Mouse (Mus musculus): Measurements from ENCODE around the gene Agbl3. TPM values are rescaled to one million over a fixed set of nuclear protein-coding genes. Genes with fewer than 3 reads are reported as not detected.

The Agbl3 gene
- polyA plus RNA-seq, 2 experiments: 3.0 to 4.0 TPM

DNA sequence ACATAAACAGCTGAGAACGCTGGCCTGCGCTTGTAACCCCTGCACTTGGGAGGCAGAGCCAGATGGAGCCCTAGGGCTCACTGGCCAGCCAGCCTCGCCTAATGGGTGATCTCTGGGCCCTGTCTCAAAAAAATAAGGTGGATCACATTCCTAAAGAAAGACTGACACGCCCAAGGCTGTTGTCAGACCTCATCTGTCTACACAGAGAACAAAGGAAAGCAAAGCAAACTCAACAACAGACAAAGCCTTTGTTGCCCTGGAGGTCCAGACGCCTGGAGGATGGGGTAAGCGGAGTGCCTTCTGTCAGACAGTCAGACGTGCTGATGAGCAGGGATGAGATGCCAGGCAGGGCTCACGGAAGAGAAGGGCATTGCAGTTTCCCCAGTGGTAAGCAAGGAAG lies 86.6 kb downstream of the Agbl3 start:
- no peak for TF ChIP-seq CTCF (IDR thresholded peaks at IDR 0.05; ENCODE audit: low read depth)
- H3K9me3 ChIP-seq (ENCODE audit: control insufficient read depth, low read length): no peaks in the 10 kb centered on the region
- ATAC-seq (ENCODE audit: insufficient read depth) (no peak), DNase-seq (ENCODE audit: low read depth in 3 of 3, low spot score in 3 of 3) (no peak)
- no peaks in the 10 kb centered on the region for H3K36me3 ChIP-seq (replicated peaks; ENCODE audit: control insufficient read depth, insufficient read depth, low read depth)
- no peak overlapping the region for H3K9ac ChIP-seq (replicated peaks)
- WGBS (ENCODE audit: insufficient replicate concordance): 73% methylated on average over 8 of the region's 8 CpGs
- no peak overlapping the region for H3K4me2 ChIP-seq (ENCODE audit: low read depth)
- no peak overlapping the region for H3K27ac ChIP-seq
- H3K4me1 ChIP-seq (replicated peaks; ENCODE audit: control insufficient read depth in 2 of 2, insufficient read depth in 2 of 2, low read length in 1 of 2): peaks cover 37 to 56% of the 10 kb centered on the region in 2 experiments
- no peaks in the 10 kb centered on the region for H3K27me3 ChIP-seq (ENCODE audit: control insufficient read depth, insufficient read depth, low read length)
- no peak overlapping the region for H3K4me3 ChIP-seq (ENCODE audit: insufficient read depth in 1 of 2, low read depth in 2 of 2, low read length in 2 of 2)

DNA sequence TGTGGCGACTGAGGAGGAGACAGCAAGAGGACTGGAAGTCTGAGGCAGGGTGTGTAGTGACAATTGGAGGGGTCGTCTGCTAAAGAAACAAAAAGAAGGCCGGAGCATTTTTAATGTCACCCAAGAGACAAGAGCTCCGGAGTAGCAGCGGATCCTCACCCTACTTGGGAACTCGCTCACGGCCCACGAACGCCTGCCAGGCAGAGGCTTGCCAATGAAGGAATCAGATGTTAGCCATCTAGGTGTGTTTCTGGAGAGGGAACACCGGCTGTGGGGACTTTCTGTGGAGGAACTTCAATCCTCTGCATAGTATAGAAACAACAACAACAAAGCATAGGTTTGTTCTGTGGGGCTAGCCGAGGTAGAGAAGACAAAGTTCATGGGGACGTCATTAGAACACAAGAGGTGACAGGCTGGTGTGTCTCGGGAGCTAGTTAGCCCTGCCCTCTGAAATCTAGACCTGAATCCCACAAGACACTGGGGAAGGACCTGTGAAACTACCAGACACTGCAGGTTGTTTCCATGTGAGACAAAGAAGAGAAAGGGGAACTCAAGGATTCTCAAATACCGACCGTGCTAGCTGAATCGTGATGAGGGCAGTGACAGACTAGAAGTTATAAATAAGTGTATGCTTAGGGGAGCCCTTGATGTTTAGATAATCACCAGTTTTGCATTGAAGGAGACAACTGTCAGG lies 87.2 kb downstream of the Agbl3 start:
- DNase-seq (ENCODE audit: low read depth in 3 of 3, low spot score in 3 of 3) (no peak), ATAC-seq (ENCODE audit: insufficient read depth) (no peak)
- no peak overlapping the region for H3K4me3 ChIP-seq (ENCODE audit: insufficient read depth in 1 of 2, low read depth in 2 of 2, low read length in 2 of 2)
- H3K27me3 ChIP-seq (ENCODE audit: control insufficient read depth, insufficient read depth, low read length): no peaks in the 10 kb centered on the region
- no peak overlapping the region for H3K27ac ChIP-seq
- no peaks in the 10 kb centered on the region for H3K9me3 ChIP-seq (ENCODE audit: control insufficient read depth, low read length)
- WGBS (ENCODE audit: insufficient replicate concordance): 62% methylated on average over 16 of the region's 16 CpGs
- no peak overlapping the region for H3K4me2 ChIP-seq (ENCODE audit: low read depth)
- no peaks in the 10 kb centered on the region for H3K36me3 ChIP-seq (replicated peaks; ENCODE audit: control insufficient read depth, insufficient read depth, low read depth)
- no peak overlapping the region for H3K9ac ChIP-seq (replicated peaks)
- H3K4me1 ChIP-seq (replicated peaks; ENCODE audit: control insufficient read depth in 2 of 2, insufficient read depth in 2 of 2, low read length in 1 of 2): peaks cover 37 to 55% of the 10 kb centered on the region in 2 experiments
- TF ChIP-seq CTCF (IDR thresholded peaks at IDR 0.05; ENCODE audit: low read depth) (no peak), EP300 (IDR thresholded peaks at IDR 0.05; ENCODE audit: low read depth) (no peak)

DNA sequence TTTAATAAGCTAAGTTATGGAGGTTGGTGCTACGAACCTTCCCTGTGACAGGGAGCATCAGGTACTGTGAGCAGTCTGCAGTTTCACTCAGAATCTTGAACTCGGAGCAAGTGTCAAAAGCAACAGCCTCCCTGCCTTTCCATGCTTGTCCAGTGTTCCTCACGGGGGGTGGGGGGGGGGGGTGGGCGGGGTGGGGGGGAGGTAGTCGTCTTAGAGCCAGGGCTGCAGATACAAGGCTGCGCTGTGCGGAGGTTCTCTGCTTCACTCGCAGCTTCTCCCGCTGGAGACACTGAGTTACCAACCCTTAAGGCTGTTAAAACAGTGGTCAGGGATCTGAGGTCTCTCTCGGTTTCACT lies 87.7 kb downstream of the Agbl3 start:
- H3K36me3 ChIP-seq (replicated peaks; ENCODE audit: control insufficient read depth, insufficient read depth, low read depth): no peaks in the 10 kb centered on the region
- H3K27me3 ChIP-seq (ENCODE audit: control insufficient read depth, insufficient read depth, low read length): no peaks in the 10 kb centered on the region
- no peak overlapping the region for H3K4me3 ChIP-seq (ENCODE audit: insufficient read depth in 1 of 2, low read depth in 2 of 2, low read length in 2 of 2)
- ATAC-seq (ENCODE audit: insufficient read depth) (no peak), DNase-seq (ENCODE audit: low read depth in 3 of 3, low spot score in 3 of 3) (no peak)
- TF ChIP-seq CTCF (IDR thresholded peaks at IDR 0.05; ENCODE audit: low read depth) (no peak), EP300 (IDR thresholded peaks at IDR 0.05; ENCODE audit: low read depth) (no peak)
- H3K9ac ChIP-seq (replicated peaks): peak overlapping the region; percentile 14
- H3K9me3 ChIP-seq (ENCODE audit: control insufficient read depth, low read length): no peaks in the 10 kb centered on the region
- WGBS (ENCODE audit: insufficient replicate concordance): 48% methylated on average over 10 of the region's 10 CpGs
- H3K4me1 ChIP-seq (replicated peaks; ENCODE audit: control insufficient read depth in 2 of 2, insufficient read depth in 2 of 2, low read length in 1 of 2): peaks cover 35 to 50% of the 10 kb centered on the region in 2 experiments
- peak overlapping the region; percentile 58; the same call in 1 of the 2 replicates for H3K4me2 ChIP-seq (ENCODE audit: low read depth)
- H3K27ac ChIP-seq: no peak overlapping the region; the same call in 1 of the 2 replicates

DNA sequence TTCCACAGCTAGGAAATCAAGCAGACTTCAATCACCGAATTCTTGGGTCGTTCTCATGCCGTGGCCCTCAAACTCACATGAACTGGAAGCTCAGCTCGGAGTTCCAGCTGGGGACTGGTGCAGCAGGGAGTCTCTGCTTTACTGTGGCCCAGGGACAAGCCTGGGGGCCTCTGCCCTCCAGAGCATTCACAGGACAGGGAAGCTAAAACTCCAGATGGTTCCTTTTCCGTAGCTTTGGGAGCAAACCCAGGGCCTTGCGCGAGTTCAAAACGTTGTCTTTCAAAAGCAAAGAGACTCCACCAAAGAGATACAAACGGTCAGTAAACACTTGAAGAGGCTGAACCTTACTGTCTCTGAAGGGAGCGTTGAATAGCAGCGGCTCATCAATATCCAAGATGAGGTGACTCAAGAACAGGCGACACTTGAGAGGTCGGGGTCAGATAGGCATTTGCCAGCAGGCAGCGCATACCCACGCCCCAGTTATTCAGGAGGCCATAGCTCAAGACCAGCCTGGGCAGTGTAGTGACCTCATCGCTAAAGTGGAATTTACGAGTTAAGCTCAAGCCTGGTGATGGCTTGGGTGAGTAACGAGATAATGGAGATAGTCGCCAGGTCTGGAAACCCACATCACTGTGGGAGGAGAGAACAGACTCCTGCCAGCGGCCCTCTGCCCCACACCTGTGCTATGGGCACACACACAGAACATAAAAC lies 88.4 kb downstream of the Agbl3 start:
- peak; percentile 25; the same call in 1 of the 2 replicates for ATAC-seq (ENCODE audit: insufficient read depth)
- DNase-seq (ENCODE audit: low read depth in 3 of 3, low spot score in 3 of 3): no peak
- no peaks in the 10 kb centered on the region for H3K27me3 ChIP-seq (ENCODE audit: control insufficient read depth, insufficient read depth, low read length)
- 47% methylated on average over 20 of the region's 20 CpGs for WGBS (ENCODE audit: insufficient replicate concordance)
- peaks cover 35 to 44% of the 10 kb centered on the region in 2 experiments for H3K4me1 ChIP-seq (replicated peaks; ENCODE audit: control insufficient read depth in 2 of 2, insufficient read depth in 2 of 2, low read length in 1 of 2)
- no peaks in the 10 kb centered on the region; the same call in 1 of the 2 replicates for H3K36me3 ChIP-seq (replicated peaks; ENCODE audit: control insufficient read depth, insufficient read depth, low read depth)
- peak overlapping the region; percentile 14 for H3K9ac ChIP-seq (replicated peaks)
- peak overlapping the region; percentile 80 for H3K27ac ChIP-seq
- TF ChIP-seq CTCF (IDR thresholded peaks at IDR 0.05; ENCODE audit: low read depth): no peak
- no peak for TF ChIP-seq EP300 (IDR thresholded peaks at IDR 0.05; ENCODE audit: low read depth)
- no peaks in the 10 kb centered on the region for H3K9me3 ChIP-seq (ENCODE audit: control insufficient read depth, low read length)
- H3K4me3 ChIP-seq (ENCODE audit: insufficient read depth in 1 of 2, low read depth in 2 of 2, low read length in 2 of 2): no peak overlapping the region; a peak in 1 of 4 replicates
- peak overlapping the region; percentile 58 for H3K4me2 ChIP-seq (ENCODE audit: low read depth)

DNA sequence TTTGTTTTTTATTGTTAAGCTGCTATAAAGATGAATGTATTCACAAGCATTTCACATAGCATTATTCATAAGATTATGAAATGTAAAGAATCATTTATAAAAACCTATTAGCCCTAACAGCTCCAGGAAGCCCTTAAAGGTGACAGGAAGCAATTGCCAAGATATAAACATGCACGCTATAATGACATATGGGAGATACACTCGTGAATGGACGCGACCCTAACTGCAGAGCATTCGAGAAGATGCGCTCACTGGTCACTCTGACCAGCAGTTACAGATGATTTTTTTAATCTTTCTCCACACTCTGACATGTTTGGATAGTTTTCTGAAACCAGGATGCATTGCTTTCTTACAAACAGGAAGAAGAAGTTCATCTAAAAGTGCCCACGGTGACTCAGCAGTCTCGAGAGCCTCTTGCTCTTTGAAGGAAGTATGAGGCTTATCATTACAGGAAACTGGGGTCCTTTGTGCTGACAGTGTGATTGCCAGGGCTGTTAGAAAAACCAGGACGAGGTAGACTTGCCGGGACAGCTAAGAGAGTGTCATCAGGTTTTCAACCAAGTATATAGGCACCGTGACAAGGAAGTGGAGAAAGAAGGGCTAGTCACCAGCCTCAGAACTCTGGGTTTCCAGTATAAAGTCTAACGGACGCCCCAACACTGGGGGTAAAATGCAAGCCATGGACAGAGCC lies 89.1 kb downstream of the Agbl3 start:
- Histone ChIP-seq H3K4me3 (ENCODE audit: insufficient read depth in 1 of 2, low read depth in 2 of 2, low read length in 2 of 2) (peak overlapping the region; percentile 10 to 47), H3K9ac (replicated peaks) (peak overlapping the region; percentile 14), H3K36me3 (replicated peaks; ENCODE audit: control insufficient read depth, insufficient read depth, low read depth) (no peaks in the 10 kb centered on the region; the same call in 1 of the 2 replicates), H3K27me3 (ENCODE audit: control insufficient read depth, insufficient read depth, low read length) (no peaks in the 10 kb centered on the region), H3K9me3 (ENCODE audit: control insufficient read depth, low read length) (no peaks in the 10 kb centered on the region), H3K27ac (peak overlapping the region; percentile 80), H3K4me2 (ENCODE audit: low read depth) (peak overlapping the region; percentile 58), H3K4me1 (replicated peaks; ENCODE audit: control insufficient read depth in 2 of 2, insufficient read depth in 2 of 2, low read length in 1 of 2) (peaks cover 40 to 51% of the 10 kb centered on the region in 2 experiments)
- WGBS (ENCODE audit: insufficient replicate concordance): 10% methylated on average over 13 of the region's 13 CpGs
- ATAC-seq (ENCODE audit: insufficient read depth) (peak; percentile 64), DNase-seq (ENCODE audit: low read depth in 3 of 3, low spot score in 3 of 3) (peak; percentile 76 to 80 (median 78))
- TF ChIP-seq EP300 (IDR thresholded peaks at IDR 0.05; ENCODE audit: low read depth): peak; percentile 44; the same call in 1 of the 2 replicates
- no peak for TF ChIP-seq CTCF (IDR thresholded peaks at IDR 0.05; ENCODE audit: low read depth)

Data from liver, embryonic 14.5 days (tissue).